Mouse (Mus musculus): Measurements from ENCODE around the gene Wdr90.

DNA sequence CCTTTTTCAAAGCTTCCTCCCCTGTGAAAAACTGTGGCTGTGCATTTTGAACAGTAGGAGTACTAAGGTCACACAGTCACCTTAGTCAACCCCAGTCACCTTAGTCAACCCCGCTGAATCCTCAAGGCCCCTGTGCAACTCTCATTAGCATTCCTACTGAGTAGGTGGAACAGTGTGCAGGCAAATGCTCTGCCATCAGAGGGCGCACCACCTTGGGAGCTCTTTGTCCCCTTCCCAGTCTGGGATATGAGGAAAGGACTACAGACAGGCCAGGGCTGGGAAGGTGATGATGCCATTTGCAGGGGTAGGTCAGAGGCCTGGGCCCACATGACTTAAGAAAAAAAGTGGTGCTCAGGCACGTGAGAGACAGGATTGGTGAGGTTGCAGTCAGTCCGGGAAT is 18.0 kb upstream of the Wdr90 start:
- TF ChIP-seq POLR2A (IDR thresholded peaks at IDR 0.05; ENCODE audit: low read depth, low read length) (no peak), CTCF (IDR thresholded peaks at IDR 0.05; ENCODE audit: borderline replicate concordance, insufficient read depth, low read length) (peak; percentile 40; the same call in 1 of the 2 replicates)

Data from embryonic fibroblast, embryonic 13.5 days (primary cell).